Mouse (Mus musculus) adrenal gland, adult 2 months (tissue): ENCODE data around the gene Ganc. TPM values are rescaled to one million over a fixed set of nuclear protein-coding genes. Genes with fewer than 3 reads are reported as not detected.
A peak's percentile ranks its signal among the peaks of the same experiment; 100 is the strongest.

Experiments used
- DNase-seq: peaks from one replicate; pipeline ENCODE4 v3.0.0; 2021
- long read RNA-seq: library from polyadenylated mRNA; stranded (forward); transcript quantifications from one replicate; pipeline ENCODE4 v2.0.0, GENCODE M21; 2021
- polyA plus RNA-seq: library from polyadenylated mRNA; depleted of rRNA; stranded (reverse); fragments of >200 nt; gene quantifications from 2 replicates; pipeline ENCODE4 v1.2.3, GENCODE M21; 2012; rRNA removed
- total RNA-seq, 2 experiments: library from RNA; stranded (reverse); gene quantifications; 2 replicates each; pipeline ENCODE4 v1.2.3; 2021

Ganc gene
- total RNA-seq, result 10 to 100 TPM; 40.0 to 42.3 TPM
- 11.0 and 11.5 TPM in 2 replicates for polyA plus RNA-seq
- long read RNA-seq, full-length matches to known transcripts, result 5 of 13 reads
- long read RNA-seq, partial matches to known transcripts, result 1 of 13 reads
- long read RNA-seq, other reads (novel, unspliced or antisense), result 7 of 13 reads

GRCm38 (mm10) chr2:120403653-120403985 is at the start of gene Ganc:
Gene Ganc, plus strand, starts transcription at chr2:120403896.
- no peak for DNase-seq

GRCm38 (mm10) chr2:120360425-120360824 is 43.3 kb upstream of the Ganc start:
- DNase-seq, result no peak

GRCm38 (mm10) chr2:120366501-120366900 is 37.2 kb upstream of the Ganc start:
- no peak for DNase-seq

- DNase-seq, result no peak
Observed at GRCm38 (mm10) chr2:120367416-120368207, 36.1 kb upstream of the Ganc start.

- DNase-seq, result no peak
Observed at GRCm38 (mm10) chr2:120373858-120374257, 29.8 kb upstream of the Ganc start.

- DNase-seq, result no peak
Observed at GRCm38 (mm10) chr2:120386264-120386663, 17.4 kb upstream of the Ganc start.

- no peak for DNase-seq
Observed at GRCm38 (mm10) chr2:120387291-120387690, 16.4 kb upstream of the Ganc start.

GRCm38 (mm10) chr2:120389376-120389775 is 14.3 kb upstream of the Ganc start:
- peak; percentile 66 for DNase-seq

- no peak for DNase-seq
Observed at GRCm38 (mm10) chr2:120390934-120391333, 12.8 kb upstream of the Ganc start.

- no peak for DNase-seq
Observed at GRCm38 (mm10) chr2:120392406-120392805, 11.3 kb upstream of the Ganc start.

- DNase-seq, result no peak
Observed at GRCm38 (mm10) chr2:120397951-120398350, 5.7 kb upstream of the Ganc start.

GRCm38 (mm10) chr2:120402813-120403212 is 883 bp upstream of the Ganc start:
- DNase-seq, result no peak

- DNase-seq, result peak; percentile 97
Observed at GRCm38 (mm10) chr2:120403986-120404822, 508 bp downstream of the Ganc start, which contains the start of gene Tmem87a. Gene Tmem87a, minus strand, starts transcription at chr2:120404113.

- peak; percentile 11 for DNase-seq
Observed at GRCm38 (mm10) chr2:120404823-120405765, 1.4 kb downstream of the Ganc start.

- DNase-seq, result no peak
Observed at GRCm38 (mm10) chr2:120411096-120411628, 7.5 kb downstream of the Ganc start.

- no peak for DNase-seq
Observed at GRCm38 (mm10) chr2:120414113-120414512, 10.4 kb downstream of the Ganc start.

GRCm38 (mm10) chr2:120414738-120415414 is 11.2 kb downstream of the Ganc start:
- DNase-seq, result no peak

GRCm38 (mm10) chr2:120424386-120424785 is 20.7 kb downstream of the Ganc start:
- no peak for DNase-seq

- DNase-seq, result no peak
Observed at GRCm38 (mm10) chr2:120444486-120444885, 40.8 kb downstream of the Ganc start.

GRCm38 (mm10) chr2:120446373-120446772 is 42.7 kb downstream of the Ganc start:
- DNase-seq, result no peak

- no peak for DNase-seq
Observed at GRCm38 (mm10) chr2:120447306-120447705, 43.6 kb downstream of the Ganc start.
